Mouse (Mus musculus): ENCODE results near the gene Anks1. TPM values are rescaled to one million over a fixed set of nuclear protein-coding genes. Genes with fewer than 3 reads are reported as not detected.
"Not testable (repeated sequence)": the region's sequence is repeated elsewhere in the genome, so short reads cannot be mapped to it uniquely, and the experiment has no call there.

The Anks1 gene
- total RNA-seq, 2 experiments from 2014 or later = 11.2 to 15.3 TPM

GRCm38 (mm10) chr17:27930291-27930690 lies 21.2 kb downstream of the Anks1 start:
- DNase-seq = no peak

- DNase-seq = no peak
Observed at GRCm38 (mm10) chr17:27931826-27932225, 22.7 kb downstream of the Anks1 start.

GRCm38 (mm10) chr17:27934136-27934910 lies 25.2 kb downstream of the Anks1 start:
- no peak for DNase-seq

- DNase-seq = no peak
Observed at GRCm38 (mm10) chr17:27935091-27935490, 26.0 kb downstream of the Anks1 start.

GRCm38 (mm10) chr17:27937054-27937615 lies 28.0 kb downstream of the Anks1 start:
- no peak for DNase-seq

GRCm38 (mm10) chr17:27938121-27938754 lies 29.1 kb downstream of the Anks1 start:
- DNase-seq = no peak

- no peak for DNase-seq
Observed at GRCm38 (mm10) chr17:27939028-27939427, 29.9 kb downstream of the Anks1 start.

- peak; percentile 22 for DNase-seq
Observed at GRCm38 (mm10) chr17:27940352-27940751, 31.2 kb downstream of the Anks1 start.

- no peak for DNase-seq
Observed at GRCm38 (mm10) chr17:27941178-27941577, 32.1 kb downstream of the Anks1 start.

- DNase-seq = no peak
Observed at GRCm38 (mm10) chr17:27941698-27942097, 32.6 kb downstream of the Anks1 start.

GRCm38 (mm10) chr17:27942131-27942530 lies 33.0 kb downstream of the Anks1 start:
- no peak for DNase-seq

- DNase-seq = no peak
Observed at GRCm38 (mm10) chr17:27945546-27946216, 36.6 kb downstream of the Anks1 start.

GRCm38 (mm10) chr17:27946371-27946770 lies 37.3 kb downstream of the Anks1 start:
- peak; percentile 34 for DNase-seq

GRCm38 (mm10) chr17:27947155-27947554 lies 38.0 kb downstream of the Anks1 start:
- no peak for DNase-seq

GRCm38 (mm10) chr17:27953136-27953535 lies 44.0 kb downstream of the Anks1 start:
- DNase-seq = no peak

GRCm38 (mm10) chr17:27954629-27955402 lies 45.7 kb downstream of the Anks1 start:
- no peak for DNase-seq

GRCm38 (mm10) chr17:27957649-27958048 lies 48.5 kb downstream of the Anks1 start:
- no peak for DNase-seq

- no peak for DNase-seq
Observed at GRCm38 (mm10) chr17:27960128-27961111, 51.3 kb downstream of the Anks1 start.

- not testable (repeated sequence) for DNase-seq
Observed at GRCm38 (mm10) chr17:27963120-27963519, 54.0 kb downstream of the Anks1 start.

- no peak for DNase-seq
Observed at GRCm38 (mm10) chr17:27964607-27965006, 55.5 kb downstream of the Anks1 start.

GRCm38 (mm10) chr17:27965292-27965691 lies 56.2 kb downstream of the Anks1 start:
- DNase-seq = no peak

Measured in gastrocnemius, postnatal 25 days (tissue).